Mouse (Mus musculus) lung, postnatal 0 days (tissue): Measurements from ENCODE around the gene Fkbp11. TPM values are rescaled to one million over a fixed set of nuclear protein-coding genes. Genes with fewer than 3 reads are reported as not detected.

Experiments
- ATAC-seq: fragments of 200-750 bp; cut with Nextera tagmentation; 2 replicates; pipeline ENCODE4 v1.8.0; 2017; ENCODE audit warnings: moderate library complexity
- DNase-seq: peaks from one replicate; pipeline ENCODE4 v3.0.0-alpha.2; 2016; ENCODE audit warnings: low spot score
- H3K27ac ChIP-seq: fragments of 300-500 bp; sonication (generic); 2 replicates; pipeline ENCODE4 v1.5.1; 2014; ENCODE audit warnings: antibody characterized with exemption, mild to moderate bottlenecking, low read length, mixed read lengths
- H3K27me3 ChIP-seq: fragments of 300-500 bp; sonication (generic); replicated peaks from 2 replicates; pipeline ENCODE4 v1.6.1; 2014; ENCODE audit warnings: low read length, mixed read lengths; ENCODE audit not compliant: insufficient read depth
- H3K36me3 ChIP-seq: fragments of 300-500 bp; sonication (generic); 2 replicates; pipeline ENCODE4 v1.6.1; 2014; ENCODE audit warnings: low read length, mixed read lengths; ENCODE audit not compliant: insufficient read depth
- H3K4me1 ChIP-seq: fragments of 300-500 bp; sonication (generic); 2 replicates; pipeline ENCODE4 v1.6.1; 2014; ENCODE audit warnings: antibody characterized with exemption, low read depth, low read length, mixed read lengths; ENCODE audit not compliant: insufficient read depth
- H3K4me2 ChIP-seq: fragments of 300-500 bp; sonication (generic); replicated peaks from 2 replicates; pipeline ENCODE4 v1.6.1; 2014; ENCODE audit warnings: low read depth, mild to moderate bottlenecking, low read length, moderate library complexity, mixed read lengths
- H3K4me3 ChIP-seq: fragments of 300-500 bp; sonication (generic); 2 replicates; pipeline ENCODE4 v1.5.1; 2014; ENCODE audit warnings: low read depth, low read length
- H3K9ac ChIP-seq: fragments of 300-500 bp; sonication (generic); replicated peaks from 2 replicates; pipeline ENCODE4 v1.6.1; 2014; ENCODE audit warnings: low read depth, mild to moderate bottlenecking
- H3K9me3 ChIP-seq: fragments of 300-500 bp; sonication (generic); 2 replicates; pipeline ENCODE4 v1.6.1; 2016; ENCODE audit warnings: low read length, mixed read lengths
- CTCF ChIP-seq: IDR thresholded peaks from 2 replicates; pipeline ENCODE4 v1.5.1; 2016; ENCODE audit warnings: antibody characterized with exemption, mild to moderate bottlenecking
- EP300 ChIP-seq: IDR thresholded peaks from 2 replicates; pipeline ENCODE4 v1.6.1; 2016; ENCODE audit warnings: antibody characterized with exemption, mild to moderate bottlenecking, control low read depth
- WGBS: fragments of 180-500 bp; shearing (Covaris S2); extraction: QIAGEN DNeasy Blood & Tissue Kit; methylation state at CpG from one replicate; pipeline ENCODE4 v1.1.7; 2014; 5-methylcytosine and 5-hydroxymethylcytosine counted together
- polyA plus RNA-seq: library from polyadenylated mRNA; unstranded; fragments of >200 nt; fragmentation: Nextera tagmentation; extraction: Ambion mirVana; gene quantifications from 2 replicates; pipeline ENCODE4 v1.2.1, GENCODE M21; 2015

Fkbp11 gene
- polyA plus RNA-seq, 1 experiment from 2014 or later, result 45.5 TPM

GRCm38 (mm10) chr15:98691486-98692147 is 36.4 kb downstream of the Fkbp11 start:
- Histone ChIP-seq H3K9me3 (no peaks in the 10 kb centered on the region), H3K27me3 (no peaks in the 10 kb centered on the region), H3K4me1 (peaks cover 7% of the 10 kb centered on the region), H3K27ac (0 out of 2 replicates have a peak overlapping the region, but pooled peaks have one; percentile 20), H3K4me2 (no peak overlapping the region), H3K9ac (no peak overlapping the region), H3K36me3 (no peaks in the 10 kb centered on the region), H3K4me3 (no peak overlapping the region)
- TF ChIP-seq CTCF (no peak), EP300 (no peak)
- DNase-seq (no peak), ATAC-seq (no peak)
- WGBS, result 61% methylated on average over 7 of the region's 7 CpGs

GRCm38 (mm10) chr15:98689682-98690081 is 38.3 kb downstream of the Fkbp11 start:
- Histone ChIP-seq H3K27me3 (no peaks in the 10 kb centered on the region), H3K4me3 (no peak overlapping the region), H3K9me3 (no peaks in the 10 kb centered on the region), H3K4me2 (no peak overlapping the region), H3K4me1 (peaks cover 7% of the 10 kb centered on the region), H3K27ac (no peak overlapping the region), H3K9ac (no peak overlapping the region), H3K36me3 (no peaks in the 10 kb centered on the region)
- no peak for ATAC-seq
- no peak for TF ChIP-seq CTCF
- TF ChIP-seq EP300, result no peak
- WGBS, result 49% methylated on average over 2 of the region's 2 CpGs
- no peak for DNase-seq

GRCm38 (mm10) chr15:98685926-98686325 is 42.1 kb downstream of the Fkbp11 start:
- no peak overlapping the region for H3K4me2 ChIP-seq
- H3K9me3 ChIP-seq, result no peaks in the 10 kb centered on the region
- 72% methylated on average over 3 of the region's 3 CpGs for WGBS
- no peaks in the 10 kb centered on the region for H3K4me1 ChIP-seq
- H3K36me3 ChIP-seq, result no peaks in the 10 kb centered on the region
- no peaks in the 10 kb centered on the region for H3K27me3 ChIP-seq
- no peak overlapping the region for H3K4me3 ChIP-seq
- no peak overlapping the region for H3K9ac ChIP-seq
- ATAC-seq (no peak), DNase-seq (no peak)
- no peak overlapping the region for H3K27ac ChIP-seq
- peak; percentile 31 for TF ChIP-seq CTCF
- TF ChIP-seq EP300, result no peak

GRCm38 (mm10) chr15:98683746-98684145 is 44.3 kb downstream of the Fkbp11 start:
- Histone ChIP-seq H3K9me3 (no peaks in the 10 kb centered on the region), H3K4me3 (no peak overlapping the region), H3K27me3 (no peaks in the 10 kb centered on the region), H3K36me3 (no peaks in the 10 kb centered on the region), H3K27ac (no peak overlapping the region), H3K9ac (no peak overlapping the region), H3K4me2 (no peak overlapping the region), H3K4me1 (no peaks in the 10 kb centered on the region)
- no peak for TF ChIP-seq CTCF
- no peak for TF ChIP-seq EP300
- ATAC-seq, result no peak
- WGBS, result 50% methylated on average over 1 of the region's 1 CpGs
- DNase-seq, result no peak

- DNase-seq, result peak; percentile 75
- ATAC-seq, result peak; percentile 67
Measured at GRCm38 (mm10) chr15:98683177-98683576, 44.8 kb downstream of the Fkbp11 start.

GRCm38 (mm10) chr15:98681633-98682032 is 46.4 kb downstream of the Fkbp11 start:
- ATAC-seq, result no peak
- H3K4me3 ChIP-seq, result no peak overlapping the region
- 65% methylated on average over 7 of the region's 7 CpGs for WGBS

More at GRCm38 (mm10) chr15:98683177-98683576, 44.8 kb downstream of the Fkbp11 start:
- no peak overlapping the region for H3K4me3 ChIP-seq
- no peak overlapping the region for H3K27ac ChIP-seq
- H3K4me2 ChIP-seq, result no peak overlapping the region
- H3K9me3 ChIP-seq, result no peaks in the 10 kb centered on the region
- TF ChIP-seq CTCF (no peak), EP300 (no peak)
- H3K4me1 ChIP-seq, result no peaks in the 10 kb centered on the region
- no peaks in the 10 kb centered on the region for H3K27me3 ChIP-seq
- WGBS, result 51% methylated on average over 10 of the region's 10 CpGs
- H3K9ac ChIP-seq, result no peak overlapping the region
- no peaks in the 10 kb centered on the region for H3K36me3 ChIP-seq

More at GRCm38 (mm10) chr15:98681633-98682032, 46.4 kb downstream of the Fkbp11 start:
- H3K27ac ChIP-seq, result no peak overlapping the region
- H3K9me3 ChIP-seq, result no peaks in the 10 kb centered on the region
- H3K9ac ChIP-seq, result no peak overlapping the region
- DNase-seq, result no peak
- H3K27me3 ChIP-seq, result peaks cover 2% of the 10 kb centered on the region; the same call in 1 of the 2 replicates
- H3K4me2 ChIP-seq, result no peak overlapping the region
- no peak for TF ChIP-seq CTCF
- TF ChIP-seq EP300, result no peak
- H3K4me1 ChIP-seq, result no peaks in the 10 kb centered on the region
- no peaks in the 10 kb centered on the region for H3K36me3 ChIP-seq
